32 mouse cellular contexts compared by ENCODE assay signal in genomic region chr10:28191440-28191839, GRCm38 (mm10).
"Had no signal": no experiment of that assay in that cellular context is flagged by ENCODE, and none has a peak within 500 bp of the region (broad histone marks: within the 10 kb centered on the region; RNA-seq: fewer than 3 reads in every experiment).

No protein-coding gene starts in this region.

- DNase-seq: left cerebral cortex, postnatal 4 days; liver; liver, embryonic 13.5 days; liver, postnatal 0 days; lung, adult 18-20 months; lung, adult 2 months; lung, embryonic 14.5 days; lung, postnatal 10 days; lung, postnatal 14 days; lung, postnatal 36 days; lung, postnatal 4 days; midbrain, embryonic 14.5 days had no signal

- H3K9me3 ChIP-seq: limb, embryonic 10.5 days; limb, embryonic 12.5 days; limb, embryonic 13.5 days; limb, embryonic 15.5 days; liver, embryonic 12.5 days; liver, embryonic 13.5 days; liver, embryonic 15.5 days; lung, embryonic 15.5 days; megakaryocyte, embryonic 14.5 days; midbrain, embryonic 10.5 days; midbrain, embryonic 12.5 days; midbrain, embryonic 13.5 days; midbrain, embryonic 15.5 days had no signal

- H3K4me2 ChIP-seq: limb, embryonic 12.5 days; limb, embryonic 13.5 days; limb, embryonic 15.5 days; liver, embryonic 11.5 days; liver, embryonic 12.5 days; liver, embryonic 13.5 days; liver, embryonic 15.5 days; lung, embryonic 14.5 days; lung, embryonic 15.5 days; midbrain, embryonic 11.5 days; midbrain, embryonic 12.5 days; midbrain, embryonic 13.5 days; midbrain, embryonic 15.5 days had no signal

- H3K4me3 ChIP-seq: left cerebral cortex, adult 2 months; limb, embryonic 10.5 days; limb, embryonic 12.5 days; limb, embryonic 13.5 days; limb, embryonic 15.5 days; liver, embryonic 12.5 days; liver, embryonic 13.5 days; liver, embryonic 15.5 days; lung, embryonic 15.5 days; megakaryocyte, embryonic 14.5 days; midbrain, embryonic 10.5 days; midbrain, embryonic 12.5 days; midbrain, embryonic 13.5 days; midbrain, embryonic 15.5 days; myocyte had no signal

- H3K36me3 ChIP-seq: limb, embryonic 10.5 days; limb, embryonic 12.5 days; limb, embryonic 13.5 days; limb, embryonic 15.5 days; liver, embryonic 12.5 days; liver, embryonic 13.5 days; liver, embryonic 15.5 days; lung, embryonic 15.5 days; midbrain, embryonic 10.5 days; midbrain, embryonic 12.5 days; midbrain, embryonic 13.5 days; midbrain, embryonic 15.5 days had no signal

- H3K27me3 ChIP-seq: limb, embryonic 12.5 days; limb, embryonic 13.5 days; limb, embryonic 15.5 days; liver, embryonic 12.5 days; liver, embryonic 13.5 days; liver, embryonic 15.5 days; lung, embryonic 15.5 days; megakaryocyte, embryonic 14.5 days; midbrain, embryonic 12.5 days; midbrain, embryonic 13.5 days; midbrain, embryonic 15.5 days had no signal

- H3K9ac ChIP-seq: limb, embryonic 12.5 days; limb, embryonic 13.5 days; limb, embryonic 15.5 days; liver, embryonic 12.5 days; liver, embryonic 13.5 days; liver, embryonic 14.5 days; liver, embryonic 15.5 days; liver, postnatal 0 days; lung, embryonic 14.5 days; lung, embryonic 15.5 days; midbrain, embryonic 12.5 days; midbrain, embryonic 13.5 days; midbrain, embryonic 15.5 days had no signal

- H3K27ac ChIP-seq: left cerebral cortex, adult 2 months; limb, embryonic 10.5 days; limb, embryonic 12.5 days; limb, embryonic 13.5 days; limb, embryonic 15.5 days; liver, embryonic 12.5 days; liver, embryonic 13.5 days; liver, embryonic 14.5 days; liver, embryonic 15.5 days; lung, embryonic 15.5 days; macrophage; midbrain, embryonic 10.5 days; midbrain, embryonic 12.5 days; midbrain, embryonic 13.5 days; midbrain, embryonic 15.5 days had no signal

- H3K4me1 ChIP-seq: limb, embryonic 15.5 days; liver, embryonic 12.5 days; liver, embryonic 13.5 days; liver, embryonic 15.5 days; megakaryocyte, embryonic 14.5 days; midbrain, embryonic 10.5 days; midbrain, embryonic 12.5 days; midbrain, embryonic 13.5 days; midbrain, embryonic 15.5 days had no signal

- ATAC-seq: liver, embryonic 12.5 days; liver, postnatal 0 days; lung, postnatal 0 days; midbrain, embryonic 13.5 days; midbrain, embryonic 15.5 days; midbrain, embryonic 16.5 days had no signal
